Mouse (Mus musculus) heart, adult 2 months (tissue): ENCODE measurements around the gene Aqp5. TPM values are rescaled to one million over a fixed set of nuclear protein-coding genes. Genes with fewer than 3 reads are reported as not detected.
A peak's percentile ranks its signal among the peaks of the same experiment; 100 is the strongest.

ENCODE experiments used
- DNase-seq, 2 experiments: peaks; one replicate each; pipeline ENCODE4 v3.0.0; 2021
- H3K27ac ChIP-seq: fragments of 200-600 bp; 2 replicates; pipeline ENCODE4 v1.8.1; 2022
- H3K27me3 ChIP-seq: fragments of 200-500 bp; 2 replicates; pipeline ENCODE4 v1.6.1; 2012; ENCODE audit warnings: mild to moderate bottlenecking, low read length, inconsistent platforms, mixed read lengths; ENCODE audit not compliant: control insufficient read depth, insufficient read depth
- H3K36me3 ChIP-seq: fragments of 200-500 bp; 2 replicates; pipeline ENCODE4 v1.6.1; 2012; ENCODE audit warnings: low read length, inconsistent platforms; ENCODE audit not compliant: control insufficient read depth, insufficient read depth
- H3K4me1 ChIP-seq: fragments of 200-500 bp; 2 replicates; pipeline ENCODE4 v1.6.1; 2011; ENCODE audit warnings: low read length; ENCODE audit not compliant: control insufficient read depth, insufficient read depth
- H3K4me3 ChIP-seq: fragments of 200-600 bp; 2 replicates; pipeline ENCODE4 v1.8.1; 2022
- H3K79me2 ChIP-seq: fragments of 200-500 bp; replicated peaks from 2 replicates; pipeline ENCODE4 v1.6.1; 2012; ENCODE audit warnings: mild to moderate bottlenecking, inconsistent platforms, low read length, moderate library complexity, mixed read lengths; ENCODE audit not compliant: control insufficient read depth, insufficient read depth
- H3K9ac ChIP-seq: fragments of 200-500 bp; 2 replicates; pipeline ENCODE4 v1.6.1; 2012; ENCODE audit warnings: low read depth, mild to moderate bottlenecking, control low read depth, inconsistent platforms, low read length, mixed read lengths
- CTCF ChIP-seq: fragments of 200-600 bp; IDR thresholded peaks from 2 replicates; pipeline ENCODE4 v1.8.1; 2022; ENCODE audit warnings: antibody characterized with exemption, mild to moderate bottlenecking, moderate library complexity
- EP300 ChIP-seq: fragments of 200-500 bp; IDR thresholded peaks from 2 replicates; pipeline ENCODE4 v1.6.1; 2011; ENCODE audit warnings: low read depth, low read length, control low read depth; ENCODE audit not compliant: insufficient read depth
- POLR2A ChIP-seq: fragments of 200-500 bp; IDR thresholded peaks from 2 replicates; pipeline ENCODE4 v1.6.1; 2011; ENCODE audit warnings: mild to moderate bottlenecking, low read depth, low read length, control low read depth; ENCODE audit not compliant: insufficient read depth
- WGBS: fragments of 180-500 bp; shearing (Covaris S2); methylation state at CpG from one replicate; pipeline ENCODE4 v1.1.7; 2018; 5-methylcytosine and 5-hydroxymethylcytosine counted together
- intact Hi-C: fragments of 180-260 bp; cut with DNase I; formaldehyde crosslinking; loops from one replicate; pipeline ENCODE4 v1.15.1; 2025
- polyA plus RNA-seq: library from polyadenylated mRNA; depleted of rRNA; stranded (reverse); fragments of >200 nt; gene quantifications from 2 replicates; pipeline ENCODE4 v1.2.3, GENCODE M21; 2012
- total RNA-seq, 2 experiments: library from RNA; stranded (reverse); gene quantifications; 2 replicates each; pipeline ENCODE4 v1.2.3; 2021

Gene Aqp5
- total and polyA plus RNA-seq, 3 experiments: 0.42 to 7.2 TPM; not detected in 1

- intact Hi-C loops: no loop called here
- no peak overlapping the region for H3K27ac ChIP-seq
- no peak overlapping the region for H3K4me3 ChIP-seq
Measured at GRCm38 (mm10) chr15:99614753-99615152, 24.2 kb downstream of the Aqp5 start.

GRCm38 (mm10) chr15:99615246-99615645 is 24.7 kb downstream of the Aqp5 start:
- DNase-seq: no peak
- no peak overlapping the region for H3K27ac ChIP-seq
- TF ChIP-seq EP300: no peak
- TF ChIP-seq CTCF: no peak
- no peak for TF ChIP-seq POLR2A

More at GRCm38 (mm10) chr15:99614753-99615152, 24.2 kb downstream of the Aqp5 start:
- H3K36me3 ChIP-seq: no peaks in the 10 kb centered on the region
- TF ChIP-seq POLR2A (no peak), CTCF (no peak), EP300 (no peak)
- H3K9ac ChIP-seq: no peak overlapping the region
- H3K79me2 ChIP-seq: no peaks in the 10 kb centered on the region
- no peaks in the 10 kb centered on the region for H3K4me1 ChIP-seq
- WGBS: 3% methylated on average over 12 of the region's 12 CpGs
- 0 out of 2 replicates have a peak, but pooled peaks cover 2% of the 10 kb centered on the region for H3K27me3 ChIP-seq
- peak; percentile 34 to 41 for DNase-seq

GRCm38 (mm10) chr15:99618595-99618994 is 28.0 kb downstream of the Aqp5 start:
- no peak for TF ChIP-seq CTCF
- TF ChIP-seq POLR2A: no peak
- no peak for TF ChIP-seq EP300

More at GRCm38 (mm10) chr15:99615246-99615645, 24.7 kb downstream of the Aqp5 start:
- intact Hi-C loops: no loop called here
- H3K79me2 ChIP-seq: no peaks in the 10 kb centered on the region
- no peaks in the 10 kb centered on the region for H3K27me3 ChIP-seq
- no peaks in the 10 kb centered on the region for H3K4me1 ChIP-seq
- 40% methylated on average over 9 of the region's 9 CpGs for WGBS
- no peaks in the 10 kb centered on the region for H3K36me3 ChIP-seq
- no peak overlapping the region for H3K9ac ChIP-seq
- H3K4me3 ChIP-seq: no peak overlapping the region

GRCm38 (mm10) chr15:99619821-99620220 is 29.2 kb downstream of the Aqp5 start:
- intact Hi-C loops: no loop called here
- 82% methylated on average over 4 of the region's 4 CpGs for WGBS
- Histone ChIP-seq H3K27ac (no peak overlapping the region), H3K4me3 (no peak overlapping the region), H3K79me2 (no peaks in the 10 kb centered on the region), H3K4me1 (no peaks in the 10 kb centered on the region), H3K36me3 (no peaks in the 10 kb centered on the region), H3K9ac (no peak overlapping the region), H3K27me3 (no peaks in the 10 kb centered on the region)
- TF ChIP-seq CTCF: no peak
- no peak for TF ChIP-seq POLR2A
- no peak for DNase-seq

More at GRCm38 (mm10) chr15:99618595-99618994, 28.0 kb downstream of the Aqp5 start:
- Histone ChIP-seq H3K36me3 (no peaks in the 10 kb centered on the region), H3K4me3 (no peak overlapping the region), H3K27me3 (no peaks in the 10 kb centered on the region), H3K9ac (no peak overlapping the region), H3K79me2 (no peaks in the 10 kb centered on the region), H3K27ac (no peak overlapping the region), H3K4me1 (no peaks in the 10 kb centered on the region)
- DNase-seq: no peak
- intact Hi-C loops: no loop called here
- 91% methylated on average over 3 of the region's 3 CpGs for WGBS

GRCm38 (mm10) chr15:99622063-99622462 is 31.5 kb downstream of the Aqp5 start:
- Histone ChIP-seq H3K27ac (no peak overlapping the region), H3K4me3 (no peak overlapping the region), H3K79me2 (no peaks in the 10 kb centered on the region), H3K9ac (no peak overlapping the region), H3K4me1 (no peaks in the 10 kb centered on the region), H3K27me3 (no peaks in the 10 kb centered on the region), H3K36me3 (no peaks in the 10 kb centered on the region)
- intact Hi-C loops: no loop called here
- no peak for DNase-seq
- WGBS: 91% methylated on average over 11 of the region's 11 CpGs
- TF ChIP-seq EP300 (no peak), CTCF (no peak), POLR2A (no peak)

GRCm38 (mm10) chr15:99631618-99632017 is 41.0 kb downstream of the Aqp5 start:
- intact Hi-C loops: loop anchor here (5.0 kb wide), 1 partner anchor 36 kb away; no protein-coding TSS in a partner anchor
- Histone ChIP-seq H3K27me3 (no peaks in the 10 kb centered on the region), H3K4me1 (no peaks in the 10 kb centered on the region), H3K36me3 (no peaks in the 10 kb centered on the region), H3K79me2 (no peaks in the 10 kb centered on the region), H3K4me3 (no peak overlapping the region), H3K9ac (no peak overlapping the region), H3K27ac (no peak overlapping the region)
- TF ChIP-seq CTCF: peak; percentile 49
- TF ChIP-seq EP300: no peak
- DNase-seq: no peak
